Mouse (Mus musculus) frontal cortex, postnatal 10 days (tissue): ENCODE data around the gene Gpi1.

Experiments used
- DNase-seq, 2 experiments: peaks; one replicate each; pipeline ENCODE4 v3.0.0; 2022; ENCODE audit warnings: low spot score in 2 of 2, mixed read lengths in 1 of 2

The Gpi1 gene

DNA sequence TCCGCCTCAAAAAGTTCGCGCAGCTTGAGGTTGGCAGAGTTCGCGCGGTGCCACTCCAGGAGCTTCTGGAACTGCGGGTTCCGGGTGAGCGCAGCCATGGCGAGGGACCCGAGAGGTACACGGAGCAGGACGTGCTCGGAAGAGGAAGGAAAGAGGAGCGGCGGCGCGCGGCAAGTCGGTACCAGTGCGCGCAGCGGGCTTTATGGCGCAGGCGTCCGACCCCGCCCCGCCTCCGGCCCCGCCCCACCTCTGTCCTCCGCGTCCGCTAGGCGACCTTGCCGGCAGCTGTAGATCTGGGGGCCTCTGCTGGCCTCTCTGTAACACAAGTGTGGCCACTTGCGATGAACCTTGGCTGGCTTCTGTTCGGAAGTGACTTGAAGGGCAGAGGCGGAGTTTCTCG is at the start of gene Gpi1:
TSS of gene Gpi1 (minus strand) at position 221 of the 400 bp plus-strand sequence.
- DNase-seq = peak; percentile 43 to 77

DNA sequence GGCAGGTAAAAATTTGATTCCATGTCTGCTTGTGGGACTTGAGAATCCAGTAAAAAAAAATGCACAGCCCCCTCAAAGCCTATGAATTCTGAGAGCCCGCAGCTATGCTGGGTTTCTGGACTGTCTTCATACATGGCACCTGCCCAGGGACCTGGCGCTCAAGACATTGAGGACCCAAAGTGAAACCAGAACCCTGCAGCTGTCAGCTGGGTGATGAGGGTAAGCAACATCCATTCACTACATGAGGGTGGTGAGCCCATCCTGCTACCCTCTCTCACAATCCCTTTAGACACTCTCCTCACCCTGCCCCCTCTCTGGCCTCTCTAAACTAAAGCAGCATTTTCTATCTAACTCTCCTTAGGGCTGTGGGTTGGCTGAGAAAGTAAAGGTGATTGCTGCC is 47.5 kb upstream of the Gpi1 start:
- DNase-seq = no peak

DNA sequence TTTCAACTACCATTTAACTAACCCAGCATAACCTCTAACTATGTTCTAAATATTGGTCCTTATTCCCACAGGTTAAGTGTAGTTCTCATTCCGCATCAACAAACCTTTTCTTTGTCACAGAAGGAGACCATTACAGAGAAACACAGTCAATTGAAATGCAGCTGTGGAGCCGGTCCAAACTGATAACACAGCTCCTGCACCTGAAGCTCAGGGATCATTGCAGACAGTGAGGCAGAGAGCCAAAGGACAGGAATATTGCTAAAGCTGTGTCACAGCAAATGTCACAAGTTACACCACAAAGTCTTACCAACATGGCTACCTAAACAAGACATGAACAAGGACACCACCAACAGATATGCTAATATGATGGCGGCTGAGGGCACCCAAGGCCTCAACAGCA is 45.9 kb upstream of the Gpi1 start:
- DNase-seq = no peak

DNA sequence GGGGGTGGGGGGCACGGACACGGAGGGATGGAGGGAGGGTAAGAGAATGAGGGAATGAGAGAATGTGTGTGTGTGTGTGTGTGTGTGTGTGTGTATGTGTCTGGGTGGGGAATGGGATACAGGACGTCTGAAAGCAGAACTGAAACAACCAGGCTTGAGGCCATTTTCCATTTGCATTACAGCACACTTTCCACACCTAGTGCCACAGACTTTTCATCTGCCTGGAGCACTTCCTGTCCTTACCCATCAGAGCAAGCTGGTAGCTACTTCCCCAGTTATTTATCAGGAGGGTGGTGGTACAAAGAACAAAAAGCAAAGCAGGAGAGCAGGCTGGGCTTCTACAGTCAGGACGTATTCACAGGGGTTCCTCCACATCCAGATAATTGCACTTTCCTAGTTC is 42.3 kb upstream of the Gpi1 start:
- no peak for DNase-seq

DNA sequence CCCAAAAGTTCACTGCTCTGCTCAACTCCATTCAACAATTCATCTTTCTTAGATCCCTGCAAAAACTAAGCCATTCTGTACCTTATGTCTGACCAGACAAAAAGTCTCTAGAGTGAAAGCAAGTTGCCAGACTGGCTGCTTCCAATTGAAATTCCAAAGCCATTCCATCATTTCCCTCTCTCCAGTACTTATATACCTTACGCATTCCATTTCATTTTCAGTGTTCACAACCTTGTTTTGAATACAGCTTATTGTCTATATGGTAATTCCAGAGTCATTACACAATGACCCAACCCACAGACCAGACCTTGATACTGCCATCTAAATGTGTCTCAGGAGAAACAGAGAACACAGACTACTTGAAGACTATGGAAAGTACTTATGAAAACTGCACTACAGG is 38.3 kb upstream of the Gpi1 start:
- no peak for DNase-seq

DNA sequence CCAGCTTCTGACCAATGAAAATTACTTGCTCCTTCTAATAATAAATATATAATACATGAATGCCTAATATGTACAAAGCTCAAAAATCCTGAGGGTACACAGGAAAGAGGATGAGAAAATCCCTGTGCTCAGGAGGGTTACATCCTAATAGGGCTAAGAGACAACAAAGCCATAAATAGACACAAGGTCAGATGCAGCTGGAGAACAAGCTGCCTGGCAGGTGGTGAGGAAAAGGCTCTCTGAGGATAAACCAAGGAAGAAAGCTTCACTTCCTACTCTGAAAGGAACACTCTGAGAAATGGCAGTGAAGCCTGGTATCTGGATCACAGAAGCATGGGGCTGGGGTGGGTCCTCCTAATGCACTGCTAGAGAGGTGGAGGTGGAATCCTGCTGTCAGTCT is 36.3 kb upstream of the Gpi1 start:
- no peak for DNase-seq

DNA sequence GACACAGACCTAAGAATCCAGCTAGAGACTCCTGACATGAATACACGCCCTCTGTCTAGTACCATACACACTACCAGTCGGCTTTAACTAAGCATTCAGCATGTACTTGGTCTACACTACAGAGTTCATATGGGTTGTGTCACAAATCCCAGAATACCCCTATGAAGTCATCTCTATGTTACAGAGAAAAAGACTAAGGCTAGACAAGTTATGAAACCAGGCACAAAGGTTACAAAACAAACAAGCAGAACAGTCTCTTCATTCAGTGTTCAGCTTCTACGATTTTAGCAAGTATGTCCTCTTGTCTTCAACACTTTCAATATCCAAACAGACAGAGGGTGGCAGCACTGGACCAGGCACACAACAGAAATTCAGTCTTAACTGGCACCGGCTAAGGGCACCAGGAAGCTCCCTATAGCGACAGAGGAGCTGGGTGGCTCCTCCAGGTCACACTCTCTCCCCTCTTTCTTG is 35.8 kb upstream of the Gpi1 start:
- DNase-seq = peak; percentile 45 to 47

DNA sequence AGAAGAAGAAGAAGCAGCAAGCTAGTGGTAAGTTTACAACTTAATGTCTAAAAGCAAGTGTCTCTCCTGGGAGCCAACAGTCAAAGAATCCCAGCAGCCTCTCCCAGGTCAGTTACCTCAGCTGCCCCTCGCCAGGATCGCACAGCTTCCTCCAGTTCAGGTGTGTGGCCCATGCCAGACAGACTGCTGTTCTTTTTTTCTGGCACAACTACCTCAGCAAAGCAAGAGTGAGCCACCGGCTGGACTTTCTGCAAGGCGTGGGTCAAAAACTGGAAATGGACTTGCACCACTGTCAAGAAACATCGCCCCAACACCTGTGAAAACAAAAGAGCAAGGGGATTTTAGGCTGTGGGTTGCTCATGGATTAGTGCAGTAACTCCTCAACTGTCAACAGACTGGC is 33.3 kb upstream of the Gpi1 start:
- DNase-seq = no peak

DNA sequence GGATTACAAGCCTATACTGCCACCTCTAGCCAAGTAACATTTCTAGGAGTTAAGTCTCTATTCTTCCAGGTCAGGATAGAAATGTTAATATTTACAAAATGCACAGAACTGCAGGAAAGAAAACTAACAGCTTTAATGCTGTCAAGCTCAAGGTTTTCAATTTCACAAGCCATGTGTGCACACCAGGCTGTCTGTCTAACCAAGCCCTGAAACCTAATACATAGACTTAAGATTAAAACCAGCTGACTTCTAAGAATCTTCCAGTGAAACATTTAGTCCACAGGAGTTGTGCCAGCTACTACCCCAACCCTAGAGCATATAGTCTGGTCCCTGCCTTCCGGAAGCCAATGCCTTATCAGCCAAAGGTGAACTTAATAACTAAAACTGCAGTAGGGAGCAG is 28.3 kb upstream of the Gpi1 start:
- DNase-seq = no peak

DNA sequence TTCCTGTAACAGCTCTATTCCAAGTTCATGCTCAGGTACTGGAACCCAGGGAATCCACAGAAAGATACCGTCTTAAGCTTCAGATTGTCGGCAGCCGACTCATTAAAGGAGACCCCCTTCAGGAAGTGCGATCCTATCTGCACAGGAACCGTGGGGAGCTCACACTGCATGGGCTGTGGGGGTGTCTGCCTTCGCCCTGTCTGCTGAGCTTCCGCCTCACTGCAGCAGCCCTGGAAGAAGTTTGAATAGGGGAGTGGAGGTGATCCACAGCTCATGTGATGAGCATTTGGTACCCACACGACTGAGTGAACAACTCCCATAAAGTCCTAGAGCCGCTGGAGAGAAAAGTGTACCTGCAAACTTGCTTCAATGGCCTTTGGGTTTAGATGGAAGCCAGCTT is 27.1 kb upstream of the Gpi1 start:
- DNase-seq = no peak

DNA sequence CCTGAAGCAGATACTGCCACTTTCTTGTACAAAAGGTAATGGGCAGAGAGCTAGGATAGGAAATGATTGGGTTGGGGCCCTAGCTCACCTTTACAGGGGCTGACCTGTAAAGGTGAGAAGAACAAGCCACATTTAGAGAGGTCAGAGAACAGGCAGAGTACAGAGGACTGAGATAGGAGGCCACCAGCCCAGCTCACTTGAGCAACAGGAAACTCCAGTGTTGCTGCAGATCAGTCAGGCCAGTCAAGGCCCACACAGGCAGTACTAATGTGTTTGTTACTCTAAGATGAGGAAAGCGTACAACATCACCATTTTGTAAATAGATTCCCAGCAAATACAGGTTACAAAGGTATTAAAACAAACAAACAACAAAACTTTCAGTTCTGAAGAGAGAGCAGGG is 25.8 kb upstream of the Gpi1 start:
- DNase-seq = no peak

DNA sequence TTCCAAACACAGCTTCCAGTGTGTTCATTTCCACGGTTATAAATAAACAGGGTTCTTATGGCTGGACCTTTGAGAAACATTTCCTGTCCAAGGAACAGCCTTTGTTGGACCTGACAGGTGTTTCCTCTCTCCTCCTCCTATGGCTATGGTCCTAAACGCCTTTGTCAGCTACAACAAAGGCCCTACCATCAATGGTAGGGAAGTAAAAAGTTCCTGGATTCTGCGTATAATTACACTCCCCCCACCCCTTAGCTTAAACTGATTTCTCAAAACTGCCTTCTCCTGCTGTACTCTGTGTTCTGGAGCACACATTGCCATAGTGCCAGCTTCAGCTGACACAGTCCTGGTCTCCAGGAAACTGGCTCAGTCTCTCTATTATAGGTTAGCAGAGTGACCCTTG is 25.0 kb upstream of the Gpi1 start:
- no peak for DNase-seq

DNA sequence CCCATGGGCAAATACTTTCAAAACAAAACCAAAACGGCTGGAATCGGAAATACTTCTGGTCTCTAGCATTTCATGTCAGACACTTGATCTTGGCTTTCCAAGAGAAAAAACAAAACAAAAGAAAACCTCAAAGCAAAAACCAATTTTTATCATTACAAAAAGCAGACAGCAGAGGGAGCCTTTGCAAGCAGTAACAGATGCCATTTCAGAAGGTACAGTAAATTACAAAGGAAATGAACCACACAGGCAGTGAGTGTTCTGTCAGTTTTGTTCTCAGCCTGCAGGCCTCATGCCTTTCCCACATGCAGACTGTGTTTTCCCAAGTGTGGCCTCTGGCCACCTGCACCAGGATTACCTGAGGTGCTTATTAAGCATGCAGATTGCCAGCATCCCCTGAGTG is 21.9 kb upstream of the Gpi1 start:
- DNase-seq = no peak

DNA sequence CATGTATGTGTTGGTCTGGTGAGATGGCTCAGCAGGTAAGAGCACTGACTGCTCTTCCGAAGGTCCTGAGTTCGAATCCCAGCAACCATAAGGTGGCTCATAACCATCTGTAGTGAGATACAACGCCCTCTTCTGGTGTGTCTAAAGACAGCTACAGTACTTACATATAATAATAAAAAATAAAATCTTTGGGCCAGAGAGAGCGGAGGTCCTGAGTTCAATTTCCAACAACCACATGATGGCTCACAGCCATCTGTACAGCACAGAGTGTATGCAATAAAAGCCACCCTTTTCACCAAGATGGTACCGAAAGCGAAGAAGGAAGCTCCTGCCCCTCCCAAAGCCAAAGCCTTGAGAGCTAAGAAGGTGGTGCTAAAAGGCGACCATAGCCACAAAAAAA is 20.6 kb upstream of the Gpi1 start, which contains the start of gene Gm6096:
TSS of gene Gm6096 (plus strand) at position 301 of the 400 bp plus-strand sequence.
- DNase-seq = no peak

DNA sequence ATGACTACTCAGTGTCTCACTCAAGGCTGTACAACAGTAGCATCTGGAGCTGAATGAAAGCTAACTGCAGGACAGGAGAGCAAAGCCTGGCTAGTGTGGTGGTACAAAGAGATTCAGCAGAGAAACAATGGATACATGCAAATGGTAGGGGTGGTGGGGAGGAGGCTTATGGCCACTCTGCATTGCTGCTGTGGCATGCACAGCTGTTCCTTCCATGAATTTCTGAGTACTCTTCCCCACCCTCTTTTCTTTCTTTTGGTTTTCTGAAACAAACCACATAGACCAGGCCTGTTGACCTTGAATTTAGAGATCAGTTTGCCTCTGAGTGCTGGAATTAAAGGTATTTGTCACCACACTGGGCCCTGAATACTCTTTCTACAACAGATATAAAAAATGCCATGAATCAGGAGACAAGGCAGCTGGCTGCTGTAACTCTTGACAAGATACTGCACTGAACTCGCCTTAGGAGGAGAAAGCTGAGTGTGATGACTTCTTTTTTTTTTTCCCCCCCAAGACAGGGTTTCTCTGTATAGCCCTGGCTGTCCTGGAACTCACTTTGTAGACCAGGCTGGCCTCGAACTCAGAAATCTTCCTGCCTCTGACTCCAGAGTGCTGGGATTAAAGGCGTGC is 16.8 kb upstream of the Gpi1 start:
- no peak for DNase-seq

DNA sequence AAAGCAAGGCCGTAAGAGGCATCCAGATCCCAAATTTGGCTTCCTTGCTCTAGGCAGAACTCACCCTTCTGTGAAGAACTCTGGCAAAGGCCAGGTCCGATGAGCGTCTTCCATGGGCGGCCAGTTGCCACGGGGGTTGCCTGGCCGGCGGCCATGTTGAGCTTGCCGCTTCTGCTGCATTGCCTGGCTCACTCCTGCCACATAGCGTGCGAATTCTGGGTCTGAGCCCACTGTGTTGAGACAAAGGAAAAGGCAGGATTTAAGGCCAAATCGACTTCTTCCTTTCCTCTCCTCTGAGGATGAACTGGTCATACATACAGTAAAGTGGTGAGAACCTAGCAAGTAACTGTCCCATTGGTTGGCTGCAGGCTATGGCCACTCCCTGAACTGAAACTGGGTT is 12.0 kb upstream of the Gpi1 start:
- DNase-seq = no peak

DNA sequence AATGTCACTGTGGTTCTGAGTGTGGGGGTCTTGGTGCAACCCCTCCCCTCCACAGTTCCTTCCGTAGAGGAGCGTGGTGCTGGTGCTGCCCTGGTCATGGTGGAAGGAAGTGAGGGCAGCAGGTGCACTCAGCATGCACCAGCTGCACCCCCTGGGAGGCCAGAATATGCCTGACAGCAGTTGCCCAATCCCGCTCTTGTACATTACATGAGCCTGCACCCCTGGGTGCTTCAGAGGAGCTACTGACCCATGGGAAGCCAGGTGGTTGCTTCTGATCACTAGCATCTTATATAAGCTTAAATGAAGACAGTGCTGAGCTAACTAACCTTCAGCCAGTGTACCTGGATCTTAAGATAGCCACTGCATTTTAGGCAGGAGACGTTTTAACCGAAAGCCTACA is 8.0 kb upstream of the Gpi1 start:
- no peak for DNase-seq

DNA sequence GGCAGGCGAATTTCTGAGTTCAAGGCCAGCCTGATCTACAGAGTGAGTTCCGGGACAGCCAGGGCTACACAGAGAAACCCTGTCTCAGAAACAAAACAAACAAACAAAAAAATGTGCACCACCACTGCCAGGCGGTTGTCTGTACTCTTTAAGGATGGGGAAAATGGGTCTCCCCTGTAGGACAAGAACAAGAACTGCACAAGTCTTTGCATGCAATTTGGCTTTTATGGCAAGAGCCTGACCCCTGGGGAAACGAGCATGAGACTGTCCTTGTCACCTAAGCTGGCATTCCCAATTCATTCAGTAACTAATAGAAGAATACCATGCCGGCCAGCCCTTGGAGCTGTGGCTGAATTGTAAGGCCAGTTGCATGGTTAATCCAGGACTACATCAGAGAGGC is 5.5 kb upstream of the Gpi1 start:
- DNase-seq = no peak

DNA sequence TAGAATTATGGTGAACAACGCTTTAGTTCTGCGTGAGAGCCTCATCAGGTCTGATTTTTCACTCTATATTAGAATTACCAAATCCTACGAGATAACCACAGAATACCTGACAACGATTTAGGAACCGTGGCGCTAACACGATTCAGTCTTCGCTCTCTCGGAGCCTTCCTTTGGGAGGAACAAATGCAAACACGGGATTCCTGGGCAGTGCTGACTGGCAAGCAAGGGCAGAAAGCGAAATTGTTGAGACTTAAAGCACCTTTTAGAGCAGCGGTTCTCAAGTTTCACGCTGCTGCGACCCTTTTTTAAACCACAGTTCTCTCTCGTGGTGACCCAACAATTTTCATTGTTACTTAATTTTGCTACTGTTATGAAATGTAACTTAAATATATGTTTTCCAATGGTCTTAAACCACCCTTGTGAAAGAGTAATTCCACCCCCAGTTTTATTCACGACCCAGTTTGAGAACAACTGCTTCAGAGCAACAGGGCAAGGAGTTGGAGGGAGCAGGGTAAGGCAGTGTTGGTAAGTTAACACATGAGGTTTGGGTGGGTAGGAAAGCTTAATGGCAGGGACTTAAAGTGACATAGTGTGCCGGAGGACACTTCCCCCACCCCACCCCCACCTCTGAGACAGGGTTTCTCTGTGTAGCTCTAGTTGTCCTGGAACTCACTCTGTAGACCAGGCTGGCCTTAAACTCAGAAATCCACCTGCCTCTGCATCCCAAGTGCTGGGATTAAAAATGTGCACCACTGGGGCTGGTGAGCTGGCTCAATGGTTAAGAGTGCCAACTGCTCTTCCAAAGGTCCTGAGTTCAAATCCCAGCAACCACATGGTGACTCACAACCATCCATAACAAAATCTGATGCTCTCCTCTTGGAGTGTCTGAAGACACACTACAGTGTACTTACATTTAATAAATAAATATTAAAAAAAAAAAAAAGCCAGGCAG is 4.8 kb upstream of the Gpi1 start:
- DNase-seq = no peak

DNA sequence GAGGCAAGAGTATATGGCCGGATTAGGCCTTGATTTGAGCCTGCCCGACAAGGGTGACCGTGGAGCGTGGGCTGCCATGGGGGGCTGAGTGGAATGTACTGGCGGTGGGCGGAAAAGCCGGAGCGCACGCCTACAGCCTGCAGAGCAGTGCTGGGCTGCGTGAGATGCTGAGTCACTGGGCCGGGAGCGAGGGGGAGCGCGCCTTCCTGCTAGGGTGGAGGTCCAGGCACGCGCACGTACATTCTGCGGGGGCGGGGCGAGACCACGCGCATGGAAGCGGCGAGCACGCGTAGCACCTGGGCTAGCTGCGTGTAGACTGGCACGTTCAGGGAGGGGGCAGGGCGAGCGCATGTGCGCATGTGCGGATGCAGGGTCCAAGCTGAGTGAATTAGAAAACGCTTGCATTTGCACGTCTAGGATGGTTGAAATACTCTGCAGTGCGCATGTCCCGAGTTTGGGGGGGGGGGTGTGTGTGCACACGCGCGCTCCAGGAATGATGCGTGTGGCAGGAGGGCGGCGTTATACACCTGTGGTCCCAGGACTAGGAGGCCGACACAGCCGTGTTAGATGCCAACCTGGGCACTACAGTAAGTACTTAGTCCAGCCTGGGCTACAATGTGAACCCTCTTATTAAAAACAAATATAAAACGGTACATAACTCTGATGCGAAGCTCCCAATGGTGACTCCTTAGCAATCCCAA is 3.9 kb upstream of the Gpi1 start:
- peak; percentile 99 to 100 for DNase-seq

DNA sequence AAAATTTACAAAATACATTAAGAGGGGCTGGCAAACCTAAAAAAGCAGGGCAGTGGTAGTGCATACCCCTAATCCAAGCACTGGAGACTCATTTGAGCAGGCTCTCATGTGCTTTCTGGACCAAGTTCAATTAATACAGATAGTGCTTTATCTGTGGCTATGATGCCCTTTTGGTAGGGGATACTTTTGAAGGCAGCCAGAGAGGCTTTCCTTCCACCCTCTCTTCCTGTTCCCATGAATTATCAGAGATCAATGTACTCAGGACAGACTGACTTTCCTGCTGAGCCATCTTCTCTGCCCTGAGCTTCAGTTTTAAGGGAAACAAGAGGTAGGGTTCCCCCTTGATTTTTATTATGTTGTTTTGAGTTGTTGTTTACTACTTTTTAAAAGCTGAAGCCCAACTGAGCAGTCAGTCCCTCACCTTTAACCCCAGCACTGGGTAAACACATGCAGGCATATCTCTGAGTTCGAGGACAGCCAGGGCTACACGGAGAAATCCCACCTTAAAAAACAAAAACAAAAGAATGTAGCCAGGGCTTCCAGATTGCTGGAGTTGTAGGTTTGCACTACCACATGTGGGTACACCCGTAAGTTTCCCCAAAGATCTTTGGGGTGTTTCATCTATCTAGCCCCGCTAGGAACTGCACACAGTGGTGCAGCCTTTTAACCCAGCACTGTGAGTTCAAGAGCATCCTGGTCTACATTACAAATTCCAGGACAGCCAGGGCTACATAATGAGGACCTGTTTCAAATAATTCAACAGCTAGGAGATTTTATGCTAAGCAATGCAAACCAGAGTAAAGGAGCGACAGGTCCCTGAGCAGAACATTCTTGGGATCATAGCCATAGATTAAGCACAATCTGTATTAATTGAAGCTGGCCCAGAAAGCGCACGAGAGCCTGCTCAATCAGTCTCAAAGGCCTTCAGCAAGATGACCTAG is 2.9 kb upstream of the Gpi1 start:
- no peak for DNase-seq
